Mouse (Mus musculus): ENCODE data around the gene Pias1. TPM values are rescaled to one million over a fixed set of nuclear protein-coding genes. Genes with fewer than 3 reads are reported as not detected.

Pias1 gene
- polyA plus RNA-seq (2012; rRNA removed) = 8.7 and 9.8 TPM in 2 replicates

DNA sequence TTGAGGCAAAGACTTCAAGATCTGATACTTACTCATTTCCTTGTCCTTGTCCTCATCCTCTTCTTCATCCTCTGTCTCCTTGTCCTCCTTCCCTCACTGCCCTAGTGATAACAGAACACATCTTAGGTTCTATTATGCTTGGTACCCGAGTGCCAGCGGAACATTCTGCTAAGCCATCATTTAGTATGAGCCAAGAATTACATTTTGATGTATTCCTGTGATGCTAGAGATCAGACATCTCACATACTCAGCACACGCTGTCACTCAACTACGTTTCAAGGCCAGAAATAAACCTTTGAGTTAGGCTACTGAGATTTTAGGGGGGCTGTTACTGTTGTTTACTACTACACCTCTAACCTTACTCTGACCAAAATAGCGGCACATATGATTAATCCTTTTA, at the start of gene Pias1:
TSS of gene Pias1 (minus strand) at position 101 of the 400 bp plus-strand sequence.

DNA sequence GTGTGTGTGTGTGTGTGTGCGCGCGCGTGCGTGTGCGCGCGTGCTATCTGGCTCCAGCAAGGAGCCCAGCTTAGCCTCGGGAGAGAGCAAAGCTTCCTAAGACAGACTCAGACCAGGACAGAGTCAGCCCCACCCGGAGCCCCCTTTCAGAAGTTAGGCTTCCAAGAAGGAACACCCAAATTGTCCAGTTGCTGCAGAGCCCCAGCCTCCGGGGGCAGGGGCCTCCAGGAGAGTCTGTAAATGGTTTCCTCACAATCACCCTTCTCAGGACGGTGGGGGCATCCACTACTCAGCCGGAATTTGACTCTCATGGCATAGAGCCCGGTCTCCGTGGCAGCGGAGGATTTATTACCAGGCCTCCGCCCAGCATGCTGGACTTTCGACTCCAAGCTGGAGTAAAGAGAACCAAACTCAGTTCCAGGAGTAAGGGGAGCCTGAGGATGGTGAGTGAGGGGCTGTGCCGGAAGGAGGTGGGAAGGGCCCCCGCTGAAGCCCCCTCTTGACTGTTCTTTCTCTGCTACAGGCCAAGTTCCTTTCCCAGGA, 129.9 kb downstream of the Pias1 start, which contains the start of gene Calml4:
TSS of gene Calml4 (plus strand) at position 362 of the 543 bp plus-strand sequence.

DNA sequence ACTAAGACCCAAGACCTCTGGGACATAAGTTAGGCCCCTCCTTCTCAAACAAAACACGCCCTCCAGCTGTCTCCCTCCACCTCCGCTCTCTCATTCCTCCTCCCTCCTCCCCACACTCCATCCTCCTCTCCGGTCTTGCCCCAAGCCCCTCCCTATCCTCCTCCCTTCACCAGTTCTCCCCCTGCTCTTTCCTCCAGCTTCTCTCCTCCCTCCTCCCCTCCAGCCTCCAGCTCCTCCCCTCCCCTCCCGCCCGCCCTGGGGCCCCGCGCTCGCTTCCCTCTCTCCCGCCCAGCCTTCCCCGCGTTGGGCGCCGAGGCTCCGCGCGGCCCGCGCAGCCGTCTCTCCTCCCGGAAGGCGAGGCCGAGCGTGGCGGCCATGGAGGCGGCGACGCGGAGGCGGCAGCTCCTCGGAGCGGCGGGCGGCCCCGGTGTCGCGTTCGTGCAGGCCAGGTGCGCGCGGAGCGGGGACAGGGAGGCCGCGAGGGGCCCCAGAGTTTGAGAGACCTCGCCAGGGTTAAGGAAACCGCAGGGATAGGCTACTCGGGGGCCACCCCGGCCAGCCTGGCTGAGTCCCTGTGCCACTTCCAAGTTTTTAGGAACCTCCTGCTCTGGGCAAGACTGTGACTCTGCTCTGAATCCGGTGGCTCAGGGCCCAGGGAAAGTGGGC, 149.1 kb downstream of the Pias1 start, which contains the start of gene Cln6:
TSS of gene Cln6 (plus strand) at position 280 of the 666 bp plus-strand sequence.

Other genes with a start within 250 kb of the Pias1 start
- gene Fem1b, start 176.0 kb downstream of the Pias1 start, polyA plus RNA-seq (2012; rRNA removed) = 8.1 and 9.8 TPM in 2 replicates
- gene Cln6, start 149.1 kb downstream of the Pias1 start, polyA plus RNA-seq (2012; rRNA removed) = 14.5 and 17.3 TPM in 2 replicates
- gene Calml4, start 129.8 kb downstream of the Pias1 start, polyA plus RNA-seq (2012; rRNA removed) = 0.97 and 1.3 TPM in 2 replicates
- not detected in 2 replicates for gene Skor1, start 161.0 kb upstream of the Pias1 start, polyA plus RNA-seq (2012; rRNA removed)

Data from liver, embryonic 14 days (tissue).